ENCODE assay signal across 26 mouse cellular contexts in genomic region chr4:33012484-33012883, GRCm38 (mm10). TPM values are rescaled to one million over a fixed set of nuclear protein-coding genes. Genes with fewer than 3 reads are reported as not detected.
"Had no signal": no experiment of that assay in that cellular context is flagged by ENCODE, and none has a peak within 500 bp of the region (broad histone marks: within the 10 kb centered on the region; RNA-seq: fewer than 3 reads in every experiment).

No protein-coding gene starts in this region.

- H3K4me2 ChIP-seq: heart, embryonic 12.5 days; hindbrain, embryonic 14.5 days; intestine, embryonic 15.5 days; limb, embryonic 12.5 days; liver, embryonic 11.5 days; liver, embryonic 13.5 days had no signal

- ATAC-seq: hindbrain, embryonic 16.5 days; inflammation-experienced regulatory T-cells, adult 6 months; intestine, embryonic 15.5 days; intestine, postnatal 0 days had no signal

- H3K9ac ChIP-seq: heart, embryonic 12.5 days; hindbrain, embryonic 14.5 days; intestine, embryonic 15.5 days; limb, embryonic 12.5 days; liver, embryonic 13.5 days had no signal

- H3K9me3 ChIP-seq: heart, embryonic 10.5 days; heart, embryonic 12.5 days; intestine, embryonic 15.5 days; limb, embryonic 10.5 days; liver, embryonic 13.5 days had no signal

- H3K27ac ChIP-seq: gastrocnemius, adult 2 months; heart, embryonic 10.5 days; hindbrain, embryonic 14.5 days; intestine, embryonic 15.5 days; layer of hippocampus, adult 2 months; left cerebral cortex, adult 2 months; limb, embryonic 10.5 days; limb, embryonic 12.5 days; liver, embryonic 13.5 days had no signal

- H3K4me3 ChIP-seq: gastrocnemius, adult 2 months; heart, embryonic 10.5 days; heart, embryonic 12.5 days; intestine, embryonic 15.5 days; layer of hippocampus, adult 2 months; left cerebral cortex, adult 2 months; limb, embryonic 10.5 days; limb, embryonic 12.5 days; liver, embryonic 13.5 days had no signal

- H3K4me1 ChIP-seq: heart, embryonic 10.5 days; heart, embryonic 12.5 days; intestine, embryonic 15.5 days; limb, embryonic 10.5 days; limb, embryonic 12.5 days; liver, embryonic 13.5 days had no signal

- DNase-seq: gastrocnemius, adult 2 months; gastrocnemius, postnatal 10 days; gastrocnemius, postnatal 25 days; heart, adult 18-20 months; heart, postnatal 10 days; heart, postnatal 4 days; kidney, adult 18-20 months; kidney, adult 8-10 months; kidney, postnatal 10 days; kidney, postnatal 25 days; kidney, postnatal 4 days; liver; liver, embryonic 13.5 days had no signal

- H3K36me3 ChIP-seq: intestine, embryonic 15.5 days; liver, embryonic 13.5 days had no signal

- H3K27me3 ChIP-seq: heart, embryonic 12.5 days; intestine, embryonic 15.5 days; limb, embryonic 12.5 days; liver, embryonic 13.5 days had no signal

RNA-seq across cellular contexts. Expression of gene Gabrr2, which starts 50.3 kb away (rescaled TPM):
- polyA plus RNA-seq: kidney, embryonic 14.5 days; liver, embryonic 11.5 days; liver, embryonic 13.5 days had no signal
